Mouse (Mus musculus): Measurements from ENCODE around the gene Tmem30c. TPM values are rescaled to one million over a fixed set of nuclear protein-coding genes. Genes with fewer than 3 reads are reported as not detected.
A peak's percentile ranks its signal among the peaks of the same experiment; 100 is the strongest.
"Not testable (repeated sequence)": the region's sequence is repeated elsewhere in the genome, so short reads cannot be mapped to it uniquely, and the experiment has no call there.

Tmem30c gene
- polyA plus RNA-seq, 1 experiment: not detected

- H3K9me3 ChIP-seq: no peaks in the 10 kb centered on the region
- H3K36me3 ChIP-seq (replicated peaks; ENCODE audit: low read length): no peaks in the 10 kb centered on the region
- peaks cover 36% of the 10 kb centered on the region for H3K4me1 ChIP-seq
- no peak for TF ChIP-seq FLI1 (IDR thresholded peaks at IDR 0.05; ENCODE audit: low read length)
- TF ChIP-seq GATA1 (IDR thresholded peaks at IDR 0.05; ENCODE audit: borderline replicate concordance, low read length): no peak
- no peaks in the 10 kb centered on the region for H3K27me3 ChIP-seq (replicated peaks)
- H3K4me3 ChIP-seq (replicated peaks): peak overlapping the region; percentile 73
Measured at GRCm38 (mm10) chr16:57243205-57243857, 49.3 kb downstream of the Tmem30c start.

DNA sequence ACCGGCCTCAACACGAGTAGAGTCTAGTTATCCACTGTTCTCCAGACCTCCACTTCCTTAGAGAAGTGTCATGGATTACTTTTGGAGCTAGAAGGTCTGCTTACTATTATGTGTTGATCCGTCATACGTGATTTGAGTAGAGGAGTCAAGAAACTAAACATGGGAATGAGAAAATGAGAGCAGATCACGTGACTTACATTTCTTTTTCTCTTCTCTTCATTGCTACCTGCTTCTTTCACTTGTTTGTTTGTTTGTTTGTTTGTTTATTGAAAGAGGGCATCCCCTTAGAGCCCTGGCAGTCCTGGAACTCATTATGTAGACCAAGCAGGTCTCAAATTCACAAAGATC is 49.8 kb downstream of the Tmem30c start:
- no peaks in the 10 kb centered on the region for H3K9me3 ChIP-seq
- H3K4me1 ChIP-seq: peaks cover 36% of the 10 kb centered on the region
- no peak for TF ChIP-seq FLI1 (IDR thresholded peaks at IDR 0.05; ENCODE audit: low read length)
- no peak for TF ChIP-seq GATA1 (IDR thresholded peaks at IDR 0.05; ENCODE audit: borderline replicate concordance, low read length)
- no peaks in the 10 kb centered on the region for H3K27me3 ChIP-seq (replicated peaks)
- H3K4me3 ChIP-seq (replicated peaks): no peak overlapping the region
- H3K36me3 ChIP-seq (replicated peaks; ENCODE audit: low read length): no peaks in the 10 kb centered on the region

DNA sequence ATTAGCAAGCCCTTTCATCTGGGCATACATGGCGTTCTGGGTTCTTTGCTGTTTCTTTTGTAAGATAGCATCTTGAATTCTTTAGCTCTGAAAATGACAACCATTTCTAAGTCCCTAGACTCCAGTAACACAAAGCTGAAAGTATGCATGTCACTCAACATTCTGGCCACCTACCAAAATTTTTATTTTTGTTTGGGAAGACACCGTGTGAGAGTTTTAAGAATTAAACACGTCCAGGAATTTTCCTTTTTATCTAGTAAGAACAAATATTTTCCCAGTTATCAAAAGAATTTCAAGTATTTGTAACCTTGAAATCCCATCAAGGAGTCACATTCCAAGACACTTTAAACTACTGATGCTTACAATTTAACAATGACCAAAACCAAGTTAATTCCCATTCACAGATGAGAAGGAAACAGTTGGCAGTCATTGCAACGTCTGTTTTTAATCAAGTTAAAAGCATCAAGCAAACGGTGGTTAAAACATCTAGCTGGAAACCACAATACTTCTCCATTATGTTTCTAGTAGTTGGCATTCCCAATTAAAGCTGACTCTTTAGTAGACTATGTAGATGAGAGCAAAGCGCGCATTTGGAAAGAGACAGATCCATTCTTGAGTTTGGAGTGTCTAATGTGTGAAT is 56.7 kb downstream of the Tmem30c start:
- Histone ChIP-seq H3K4me3 (replicated peaks) (no peak overlapping the region), H3K9me3 (no peaks in the 10 kb centered on the region), H3K36me3 (replicated peaks; ENCODE audit: low read length) (no peaks in the 10 kb centered on the region), H3K4me1 (no peaks in the 10 kb centered on the region), H3K27me3 (replicated peaks) (no peaks in the 10 kb centered on the region)
- TF ChIP-seq FLI1 (IDR thresholded peaks at IDR 0.05; ENCODE audit: low read length): no peak
- TF ChIP-seq GATA1 (IDR thresholded peaks at IDR 0.05; ENCODE audit: borderline replicate concordance, low read length): no peak

DNA sequence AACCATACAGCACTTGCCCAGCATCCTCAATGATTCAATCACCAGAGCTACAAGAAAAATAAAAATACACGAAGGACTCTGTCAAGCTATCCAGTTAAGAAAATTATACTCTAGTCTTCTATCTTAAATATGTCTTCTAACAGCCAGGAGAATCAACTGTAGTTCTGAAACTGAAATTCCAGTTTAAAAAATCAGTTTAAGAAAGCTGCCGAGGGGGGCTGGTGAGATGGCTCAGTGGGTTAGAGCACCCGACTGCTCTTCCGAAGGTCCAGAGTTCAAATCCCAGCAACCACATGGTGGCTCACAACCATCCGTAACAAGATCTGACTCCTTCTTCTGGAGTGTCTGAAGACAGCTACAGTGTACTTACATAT is 60.7 kb downstream of the Tmem30c start:
- peaks cover 15% of the 10 kb centered on the region for H3K36me3 ChIP-seq (replicated peaks; ENCODE audit: low read length)
- peaks cover 24% of the 10 kb centered on the region for H3K4me1 ChIP-seq
- not testable (repeated sequence) for H3K27me3 ChIP-seq (replicated peaks); H3K9me3 ChIP-seq
- peak overlapping the region; percentile 98 for H3K4me3 ChIP-seq (replicated peaks)

DNA sequence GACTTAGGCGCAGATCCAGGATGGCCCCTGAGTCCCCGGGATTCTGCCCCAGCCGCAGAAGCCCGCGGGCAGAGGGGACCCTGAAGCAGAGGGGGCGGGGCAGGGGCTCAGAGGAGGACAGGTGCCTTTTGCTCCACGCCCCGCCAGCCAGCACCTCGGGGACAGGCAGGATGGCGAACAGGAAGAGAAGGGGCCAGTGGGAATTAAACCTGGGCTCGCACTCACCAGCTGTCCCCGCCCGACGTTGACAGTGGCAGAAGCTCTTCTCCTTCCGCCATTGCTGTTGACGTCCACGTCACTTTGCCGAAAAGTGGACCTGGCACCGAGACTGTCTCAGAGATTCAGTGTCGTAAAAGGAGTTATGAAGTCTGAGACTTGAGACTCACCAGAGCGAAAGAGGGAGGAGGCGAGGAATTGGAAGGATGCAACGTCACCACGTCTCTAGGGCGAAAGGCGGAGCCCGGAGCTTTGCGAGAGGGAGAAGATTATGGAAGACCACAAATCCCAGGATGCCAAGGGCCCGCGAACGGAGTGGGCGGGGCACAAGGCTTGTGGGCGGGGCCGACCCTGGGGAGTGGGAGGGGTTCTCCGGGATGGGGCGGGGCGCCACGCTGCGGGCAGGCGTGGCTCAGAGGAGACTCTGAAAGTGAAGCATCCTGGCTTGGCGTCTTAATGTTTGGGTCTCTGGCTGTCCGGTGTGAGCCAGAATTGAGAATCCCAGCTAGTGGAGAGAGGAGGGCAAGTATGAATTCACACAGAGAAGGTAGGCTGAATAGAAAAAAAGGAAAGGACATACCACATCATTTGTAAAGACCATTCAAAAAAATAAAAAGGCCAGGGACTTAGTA is 61.4 kb downstream of the Tmem30c start, which contains the start of gene Tbc1d23:
Tbc1d23 (minus strand) TSS at position 416 of the 848 bp plus-strand sequence.
- no peaks in the 10 kb centered on the region for H3K9me3 ChIP-seq
- TF ChIP-seq FLI1 (IDR thresholded peaks at IDR 0.05; ENCODE audit: low read length) (no peak), GATA1 (IDR thresholded peaks at IDR 0.05; ENCODE audit: borderline replicate concordance, low read length) (no peak)
- peak within 1 kb of the TSS; percentile 98 for H3K4me3 ChIP-seq (replicated peaks)
- no peaks in the 10 kb centered on the region for H3K27me3 ChIP-seq (replicated peaks)
- peaks cover 15% of the 10 kb centered on the region for H3K36me3 ChIP-seq (replicated peaks; ENCODE audit: low read length)
- H3K4me1 ChIP-seq: peaks cover 27% of the 10 kb centered on the region

- H3K4me1 ChIP-seq: peaks cover 46% of the 10 kb centered on the region
- peaks cover 27% of the 10 kb centered on the region for H3K36me3 ChIP-seq (replicated peaks; ENCODE audit: low read length)
- no peaks in the 10 kb centered on the region for H3K9me3 ChIP-seq
- no peak overlapping the region for H3K4me3 ChIP-seq (replicated peaks)
- no peak for TF ChIP-seq GATA1 (IDR thresholded peaks at IDR 0.05; ENCODE audit: borderline replicate concordance, low read length)
- TF ChIP-seq FLI1 (IDR thresholded peaks at IDR 0.05; ENCODE audit: low read length): no peak
- H3K27me3 ChIP-seq (replicated peaks): no peaks in the 10 kb centered on the region
Measured at GRCm38 (mm10) chr16:57226444-57226843, 66.2 kb downstream of the Tmem30c start.

- peaks cover 28% of the 10 kb centered on the region for H3K4me1 ChIP-seq
- H3K9me3 ChIP-seq: no peaks in the 10 kb centered on the region
- H3K36me3 ChIP-seq (replicated peaks; ENCODE audit: low read length): peaks cover 57% of the 10 kb centered on the region
- H3K27me3 ChIP-seq (replicated peaks): no peaks in the 10 kb centered on the region
- TF ChIP-seq FLI1 (IDR thresholded peaks at IDR 0.05; ENCODE audit: low read length) (no peak), GATA1 (IDR thresholded peaks at IDR 0.05; ENCODE audit: borderline replicate concordance, low read length) (no peak)
- H3K4me3 ChIP-seq (replicated peaks): no peak overlapping the region
Measured at GRCm38 (mm10) chr16:57220361-57220760, 72.3 kb downstream of the Tmem30c start.

Other genes with a start within 250 kb of the Tmem30c start
- gene Tmem45a2, start 221.5 kb downstream of the Tmem30c start, polyA plus RNA-seq (2012; ENCODE audit: insufficient read depth, low replicate concordance): not detected in 2 replicates
- 6.6 and 17.6 TPM in 2 replicates for gene Tomm70a, start 171.2 kb downstream of the Tmem30c start, polyA plus RNA-seq (2012; ENCODE audit: insufficient read depth, low replicate concordance)
- gene Nit2, start 125.5 kb downstream of the Tmem30c start, polyA plus RNA-seq (2012; ENCODE audit: insufficient read depth, low replicate concordance): 5.7 TPM in 1 of 2 replicates, not detected in the other
- 0.36 TPM in 1 of 2 replicates, not detected in the other for gene Tbc1d23, start 61.4 kb downstream of the Tmem30c start, polyA plus RNA-seq (2012; ENCODE audit: insufficient read depth, low replicate concordance)
- gene Filip1l, start 60.2 kb upstream of the Tmem30c start, polyA plus RNA-seq (2012; ENCODE audit: insufficient read depth, low replicate concordance): 1.7 TPM in 1 of 2 replicates, not detected in the other

All from megakaryocyte, embryonic 14.5 days (primary cell).